Mouse (Mus musculus) retina, postnatal 1 day (tissue): Measurements from ENCODE around the gene Cryab.
A peak's percentile ranks its signal among the peaks of the same experiment; 100 is the strongest.

Experiments used
- DNase-seq: peaks from one replicate; pipeline ENCODE4 v3.0.0-alpha.2; 2012

Gene Cryab

GRCm38 (mm10) chr9:50745806-50746205 lies 5.3 kb upstream of the Cryab start:
- no peak for DNase-seq

- DNase-seq = peak; percentile 56
These were observed 4.9 kb upstream of the Cryab start, which contains the start of gene 2310030G06Rik for GRCm38 (mm10) chr9:50746214-50746677. 2310030G06Rik (minus strand) TSS chr9:50746536.

- DNase-seq = no peak
These were observed 419 bp upstream of the Cryab start for GRCm38 (mm10) chr9:50750706-50751105.

GRCm38 (mm10) chr9:50752054-50752602 lies 1.0 kb downstream of the Cryab start, which contains the start of gene Hspb2:
Hspb2 (minus strand) TSS chr9:50752354.
- no peak for DNase-seq

- DNase-seq = no peak
These were observed 1.9 kb downstream of the Cryab start for GRCm38 (mm10) chr9:50752784-50753615.

- DNase-seq = no peak
These were observed 2.8 kb downstream of the Cryab start for GRCm38 (mm10) chr9:50753947-50754346.

- no peak for DNase-seq
These were observed 5.6 kb downstream of the Cryab start for GRCm38 (mm10) chr9:50756711-50757110.

- DNase-seq = no peak
These were observed 10.6 kb downstream of the Cryab start for GRCm38 (mm10) chr9:50761520-50762243.

GRCm38 (mm10) chr9:50763331-50763730 lies 12.2 kb downstream of the Cryab start:
- DNase-seq = peak; percentile 52

- DNase-seq = no peak
These were observed 16.5 kb downstream of the Cryab start for GRCm38 (mm10) chr9:50767531-50768106.

- DNase-seq = peak; percentile 99
These were observed 17.2 kb downstream of the Cryab start, which contains the start of gene Fdxacb1 for GRCm38 (mm10) chr9:50768107-50769002. Fdxacb1 (plus strand) TSS chr9:50768236.

- DNase-seq = no peak
These were observed 18.9 kb downstream of the Cryab start for GRCm38 (mm10) chr9:50770011-50770410.

- DNase-seq = no peak
These were observed 22.9 kb downstream of the Cryab start for GRCm38 (mm10) chr9:50774026-50774462.

GRCm38 (mm10) chr9:50774991-50775612 lies 24.0 kb downstream of the Cryab start, which contains the start of the genes Alg9 and 1110032A03Rik:
Alg9 (plus strand) TSS chr9:50775019.
1110032A03Rik (minus strand) TSS chr9:50775520.
- peak; percentile 93 for DNase-seq

GRCm38 (mm10) chr9:50775662-50776126 lies 24.6 kb downstream of the Cryab start:
- DNase-seq = no peak

- no peak for DNase-seq
These were observed 25.1 kb downstream of the Cryab start for GRCm38 (mm10) chr9:50776162-50776760.

GRCm38 (mm10) chr9:50782155-50782554 lies 31.0 kb downstream of the Cryab start:
- peak; percentile 42 for DNase-seq

GRCm38 (mm10) chr9:50795266-50795665 lies 44.1 kb downstream of the Cryab start:
- no peak for DNase-seq

GRCm38 (mm10) chr9:50796776-50797175 lies 45.7 kb downstream of the Cryab start:
- no peak for DNase-seq

GRCm38 (mm10) chr9:50797641-50798040 lies 46.5 kb downstream of the Cryab start:
- no peak for DNase-seq

- DNase-seq = no peak
These were observed 47.2 kb downstream of the Cryab start for GRCm38 (mm10) chr9:50798368-50798767.
